Mouse (Mus musculus): Measurements from ENCODE around the gene Actbl2.

Gene Actbl2

GRCm38 (mm10) chr13:111254713-111255112 lies at the start of gene Actbl2:
Gene Actbl2, plus strand, starts transcription at chr13:111255013.
- DNase-seq (ENCODE audit: low read depth, low spot score): no peak

- DNase-seq (ENCODE audit: low read depth, low spot score): no peak
These were observed 44.0 kb upstream of the Actbl2 start for GRCm38 (mm10) chr13:111210649-111211378.

DNA sequence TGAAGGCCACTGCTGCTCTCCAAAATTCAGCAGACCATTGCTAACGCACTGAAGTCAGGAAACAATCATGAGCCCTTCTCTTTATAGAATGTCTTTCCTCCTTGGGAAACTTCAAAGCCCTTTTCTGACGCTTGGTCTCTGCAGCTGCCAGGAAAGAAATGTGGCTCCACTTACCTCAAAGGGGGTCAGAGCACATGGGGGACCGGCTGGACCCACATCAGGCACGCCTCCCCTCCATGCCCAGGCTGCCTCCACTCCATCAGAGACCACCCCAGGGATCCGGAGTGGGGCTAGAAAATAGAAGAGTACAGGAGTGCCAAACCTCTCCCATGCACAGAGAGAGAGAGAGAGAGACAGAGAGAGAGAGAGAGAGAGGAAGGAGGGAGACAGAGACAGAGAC lies 26.0 kb upstream of the Actbl2 start:
- DNase-seq (ENCODE audit: low read depth, low spot score): no peak

DNA sequence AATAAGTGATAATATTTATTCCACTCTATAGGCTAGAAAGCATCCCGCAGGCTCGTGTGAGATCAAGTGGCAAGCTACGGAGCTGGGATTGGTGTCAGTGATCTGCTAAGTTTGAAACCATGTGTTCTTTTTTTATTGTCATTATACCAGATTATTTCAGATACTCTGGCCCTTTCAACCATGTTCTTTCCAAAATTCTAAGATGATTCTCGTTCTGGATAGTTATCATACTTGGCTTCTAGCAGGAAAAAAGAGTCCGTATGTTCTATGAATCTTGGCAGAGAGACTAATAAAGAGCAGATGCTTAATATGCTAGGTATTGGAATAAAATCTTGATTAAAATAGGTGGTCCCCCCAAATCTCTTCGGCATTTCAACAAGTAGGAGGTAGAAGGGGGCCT lies 25.3 kb upstream of the Actbl2 start:
- DNase-seq (ENCODE audit: low read depth, low spot score): no peak

GRCm38 (mm10) chr13:111232416-111232815 lies 22.4 kb upstream of the Actbl2 start:
- DNase-seq (ENCODE audit: low read depth, low spot score): no peak

GRCm38 (mm10) chr13:111233356-111233755 lies 21.5 kb upstream of the Actbl2 start:
- DNase-seq (ENCODE audit: low read depth, low spot score): peak; percentile 25

- DNase-seq (ENCODE audit: low read depth, low spot score): no peak
These were observed 20.2 kb upstream of the Actbl2 start for GRCm38 (mm10) chr13:111234573-111234972.

GRCm38 (mm10) chr13:111235719-111236166 lies 19.1 kb upstream of the Actbl2 start:
- no peak for DNase-seq (ENCODE audit: low read depth, low spot score)

GRCm38 (mm10) chr13:111236461-111236864 lies 18.4 kb upstream of the Actbl2 start:
- no peak for DNase-seq (ENCODE audit: low read depth, low spot score)

- DNase-seq (ENCODE audit: low read depth, low spot score): peak; percentile 45
These were observed 17.5 kb upstream of the Actbl2 start for GRCm38 (mm10) chr13:111237296-111237695.

- DNase-seq (ENCODE audit: low read depth, low spot score): peak; percentile 59
These were observed 16.8 kb upstream of the Actbl2 start for GRCm38 (mm10) chr13:111237865-111238465.

DNA sequence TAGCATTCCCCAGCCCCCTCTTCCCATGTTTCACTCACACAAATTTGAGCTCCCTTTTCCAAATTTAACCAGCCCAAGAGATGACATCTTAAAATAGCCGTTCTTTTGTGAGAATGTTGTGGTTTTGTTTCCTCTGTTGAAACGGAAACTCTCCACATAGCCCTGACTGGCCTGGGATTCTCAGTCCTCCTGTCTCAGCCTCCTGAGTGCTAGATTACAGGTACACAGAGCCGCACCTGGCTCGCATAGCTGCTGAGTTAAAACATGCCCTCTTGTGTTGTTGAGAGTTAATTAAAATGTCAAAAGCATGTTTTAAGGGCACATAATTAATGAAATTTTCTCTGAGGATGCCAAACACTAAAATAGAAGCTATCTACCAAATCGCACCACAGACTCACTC lies 3.7 kb upstream of the Actbl2 start:
- DNase-seq (ENCODE audit: low read depth, low spot score): no peak

DNA sequence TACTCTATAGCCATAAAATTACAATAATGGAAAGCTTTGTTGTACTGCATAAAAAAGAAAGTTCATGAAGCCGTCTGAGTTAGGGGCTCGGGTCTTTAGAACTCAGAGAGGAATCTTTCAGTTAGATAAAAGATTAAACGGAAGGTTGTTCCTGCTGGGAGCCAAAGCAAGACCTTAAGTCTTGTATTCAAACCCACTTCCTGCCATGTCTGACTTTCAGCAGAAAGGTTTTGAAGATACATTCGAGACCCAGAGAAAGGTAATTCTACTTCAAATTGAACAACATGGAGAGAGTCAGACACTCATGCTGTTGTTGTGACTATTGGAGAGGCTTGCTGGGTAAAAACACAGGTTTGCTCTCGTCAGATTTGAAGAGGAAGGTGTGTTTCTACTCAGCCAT lies 3.0 kb upstream of the Actbl2 start:
- no peak for DNase-seq (ENCODE audit: low read depth, low spot score)

DNA sequence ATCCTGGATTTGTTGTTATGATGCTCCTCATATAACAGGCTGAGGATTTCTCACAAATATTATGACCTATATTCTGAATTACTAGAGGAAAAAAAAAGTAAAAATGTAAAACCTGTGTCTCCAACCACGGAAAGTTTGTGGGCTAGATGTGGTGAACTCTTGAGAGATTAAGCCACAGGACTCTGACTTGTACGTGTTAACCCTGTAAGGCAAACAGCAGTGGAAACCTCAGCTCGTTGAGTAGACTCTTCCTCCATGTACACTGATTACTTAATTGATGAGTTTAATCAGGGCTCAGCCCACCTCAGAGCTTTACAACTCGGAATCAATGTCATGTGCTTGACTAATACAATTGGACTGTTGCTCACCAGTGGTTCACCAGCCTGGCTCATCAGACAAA lies 3.2 kb downstream of the Actbl2 start:
- no peak for DNase-seq (ENCODE audit: low read depth, low spot score)

DNA sequence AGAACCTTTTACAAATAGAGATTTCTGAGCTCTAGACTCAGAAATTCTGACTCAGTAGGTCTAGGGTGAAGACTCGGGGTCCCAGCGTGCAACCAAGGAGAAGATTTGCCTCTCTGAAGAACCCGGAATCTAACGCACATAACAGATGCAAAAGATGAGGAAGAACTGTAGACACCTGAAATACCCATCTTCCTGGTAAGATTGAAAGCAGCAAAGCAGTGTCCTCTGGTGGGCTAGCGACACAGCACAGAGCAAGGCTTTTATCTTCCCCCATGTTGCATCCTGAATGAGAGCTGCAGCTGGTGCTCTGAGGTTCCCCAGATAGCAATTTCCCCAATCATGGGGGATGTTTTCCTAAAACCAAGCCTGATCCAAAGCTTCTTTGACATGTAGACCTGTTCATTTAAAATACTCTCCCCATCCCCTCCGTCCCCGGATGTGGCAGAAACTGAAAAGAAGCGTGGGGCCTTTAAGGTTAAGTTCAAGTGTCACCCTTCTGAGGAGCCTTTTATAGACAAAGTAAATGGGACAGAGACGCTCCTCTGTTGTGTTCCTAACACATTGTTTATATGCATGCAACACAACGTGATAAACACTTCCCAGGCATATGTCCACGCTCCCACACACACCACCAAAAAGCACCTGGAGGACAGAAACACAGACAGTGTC lies 3.7 kb downstream of the Actbl2 start:
- no peak for DNase-seq (ENCODE audit: low read depth, low spot score)

DNA sequence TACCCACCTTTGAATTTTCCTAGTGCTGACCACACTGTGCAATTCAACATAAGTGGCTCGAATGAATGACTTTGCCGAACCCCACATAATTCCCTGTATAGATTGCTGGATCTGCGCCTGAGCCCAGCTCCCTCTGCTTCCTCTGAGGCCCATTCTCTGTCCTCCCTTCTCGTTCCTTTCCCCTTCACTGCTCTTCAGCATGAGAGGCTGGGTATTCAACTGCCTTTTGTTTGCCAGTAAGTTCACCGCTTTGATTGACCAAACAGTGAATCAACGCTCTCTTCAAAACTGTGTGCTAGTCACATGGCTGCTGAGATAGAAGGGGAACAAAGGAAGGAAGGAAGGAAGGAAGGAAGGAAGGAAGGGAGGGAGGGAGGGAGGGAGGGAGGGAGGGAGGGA lies 4.3 kb downstream of the Actbl2 start:
- no peak for DNase-seq (ENCODE audit: low read depth, low spot score)

DNA sequence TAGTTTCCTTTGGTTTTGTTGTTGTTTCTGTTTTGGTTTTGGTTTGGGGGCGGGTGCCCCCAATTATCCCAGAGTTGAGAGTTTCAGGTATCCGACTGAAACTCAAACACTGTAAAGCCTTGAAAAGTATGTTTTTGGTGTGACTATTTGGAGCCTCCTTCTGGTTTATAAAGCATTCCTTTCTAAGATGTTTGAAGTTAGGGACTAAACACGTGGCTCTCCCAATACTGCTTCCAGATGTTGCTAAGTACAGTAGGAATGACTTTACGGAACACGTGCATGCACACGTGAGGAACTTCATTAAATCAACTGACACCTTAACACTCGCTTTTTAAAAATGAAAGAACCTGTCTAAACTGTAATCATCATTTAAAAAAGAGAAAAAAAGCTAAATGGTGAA lies 4.9 kb downstream of the Actbl2 start:
- no peak for DNase-seq (ENCODE audit: low read depth, low spot score)

- no peak for DNase-seq (ENCODE audit: low read depth, low spot score)
These were observed 8.4 kb downstream of the Actbl2 start for GRCm38 (mm10) chr13:111263186-111263585.

DNA sequence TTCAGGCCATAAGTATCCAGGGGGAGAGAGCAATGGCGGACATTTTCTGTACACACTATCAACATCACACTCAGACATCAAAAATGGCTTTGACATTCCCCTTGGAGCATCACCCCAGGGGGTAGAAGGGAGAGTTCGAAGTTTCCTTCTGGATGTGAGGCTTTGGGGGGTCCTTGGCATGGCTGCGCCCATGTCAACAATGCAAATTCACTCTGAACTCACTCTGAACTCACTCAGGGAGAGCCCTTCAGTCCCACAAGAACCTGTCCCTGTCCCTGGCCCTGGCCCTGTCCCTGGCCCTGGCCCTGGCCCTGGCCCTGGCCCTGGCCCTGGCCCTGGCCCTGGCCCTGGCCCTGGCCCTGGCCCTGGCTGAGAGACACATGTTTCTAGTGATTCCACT lies 8.9 kb downstream of the Actbl2 start:
- no peak for DNase-seq (ENCODE audit: low read depth, low spot score)

GRCm38 (mm10) chr13:111265231-111266000 lies 10.6 kb downstream of the Actbl2 start:
- no peak for DNase-seq (ENCODE audit: low read depth, low spot score)

DNA sequence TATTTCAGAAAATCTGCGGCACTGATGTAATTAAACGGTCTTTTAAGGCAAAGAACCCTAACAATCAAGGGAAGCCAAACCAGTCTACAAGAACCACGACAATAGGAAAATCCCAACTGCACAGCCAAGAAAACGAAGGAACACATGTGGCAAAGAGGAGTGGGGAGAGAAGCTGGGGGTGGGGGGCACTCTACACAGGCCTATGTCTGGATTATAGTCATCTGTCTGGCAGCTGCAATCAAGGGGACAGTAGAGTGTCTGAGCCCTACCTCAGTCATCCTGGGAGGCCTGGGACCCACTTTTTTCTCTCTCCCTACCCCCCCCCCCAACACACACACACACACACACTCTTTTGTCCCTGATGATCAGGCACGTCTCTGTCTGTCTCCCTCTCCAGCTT lies 12.0 kb downstream of the Actbl2 start:
- DNase-seq (ENCODE audit: low read depth, low spot score): no peak

DNA sequence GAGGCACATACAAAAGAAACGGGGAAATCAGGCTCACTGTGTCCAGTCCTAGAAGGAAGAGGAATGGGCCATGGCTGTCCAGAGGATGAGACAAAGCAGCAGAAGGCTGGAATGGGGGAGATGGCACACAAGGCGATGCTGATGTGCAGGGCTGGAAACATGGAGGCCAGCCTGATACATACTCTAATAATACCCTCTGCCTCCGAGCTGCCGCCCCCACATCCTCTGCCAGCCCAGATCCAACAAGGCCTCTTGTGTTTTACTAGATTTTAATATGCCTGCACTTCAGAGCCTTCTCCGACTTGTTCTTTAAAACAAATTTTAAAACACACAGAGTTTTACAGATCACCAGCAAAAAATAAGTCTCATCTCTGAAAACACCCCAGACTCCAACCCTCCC lies 14.2 kb downstream of the Actbl2 start:
- DNase-seq (ENCODE audit: low read depth, low spot score): no peak

Data from ZHBTc4 (cell line).